Mouse (Mus musculus) kidney, adult 2 months (tissue): ENCODE measurements at regions not wholly inside any gene's neighbourhood (a gene's known extent, or its start where the extent isn't known, plus 50 kb on each side); places are given as distances from the start of the nearest gene placed in this dataset.

Experiments used
- DNase-seq: peaks from one replicate; pipeline ENCODE4 v3.0.0; 2021
- H3K27ac ChIP-seq: fragments of 200-500 bp; 2 replicates; pipeline ENCODE4 v1.5.1; 2012; ENCODE audit warnings: low read depth, low read length, control low read depth, inconsistent platforms; ENCODE audit not compliant: insufficient read depth
- H3K27me3 ChIP-seq: fragments of 200-500 bp; replicated peaks from 2 replicates; pipeline ENCODE4 v1.6.1; 2012; ENCODE audit warnings: mild to moderate bottlenecking, moderate library complexity, low read length, inconsistent platforms; ENCODE audit not compliant: control insufficient read depth, insufficient read depth
- H3K36me3 ChIP-seq: fragments of 200-500 bp; 2 replicates; pipeline ENCODE4 v1.6.1; 2012; ENCODE audit warnings: mild to moderate bottlenecking, moderate library complexity, low read length, inconsistent platforms; ENCODE audit not compliant: control insufficient read depth, insufficient read depth
- H3K4me1 ChIP-seq: fragments of 200-500 bp; 2 replicates; pipeline ENCODE4 v1.6.1; 2011; ENCODE audit warnings: low read length; ENCODE audit not compliant: control insufficient read depth, insufficient read depth
- H3K4me3 ChIP-seq: fragments of 200-500 bp; 2 replicates; pipeline ENCODE4 v1.5.1; 2011; ENCODE audit warnings: mild to moderate bottlenecking, low read depth, low read length, control low read depth; ENCODE audit not compliant: insufficient read depth
- CTCF ChIP-seq: fragments of 200-500 bp; conservative IDR thresholded peaks from 2 replicates; pipeline ENCODE4 v1.5.1; 2011; ENCODE audit warnings: low read depth, mild to moderate bottlenecking, control low read depth, low read length, moderate library complexity, mixed read lengths; ENCODE audit not compliant: insufficient read depth, insufficient read length
- POLR2A ChIP-seq: fragments of 200-500 bp; IDR thresholded peaks from one replicate; pipeline ENCODE4 v1.6.1; 2011; ENCODE audit warnings: low read depth, low read length, control low read depth
- WGBS: fragments of 180-500 bp; shearing (Covaris S2); methylation state at CpG from one replicate; pipeline ENCODE4 v1.1.7; 2018; 5-methylcytosine and 5-hydroxymethylcytosine counted together

DNA sequence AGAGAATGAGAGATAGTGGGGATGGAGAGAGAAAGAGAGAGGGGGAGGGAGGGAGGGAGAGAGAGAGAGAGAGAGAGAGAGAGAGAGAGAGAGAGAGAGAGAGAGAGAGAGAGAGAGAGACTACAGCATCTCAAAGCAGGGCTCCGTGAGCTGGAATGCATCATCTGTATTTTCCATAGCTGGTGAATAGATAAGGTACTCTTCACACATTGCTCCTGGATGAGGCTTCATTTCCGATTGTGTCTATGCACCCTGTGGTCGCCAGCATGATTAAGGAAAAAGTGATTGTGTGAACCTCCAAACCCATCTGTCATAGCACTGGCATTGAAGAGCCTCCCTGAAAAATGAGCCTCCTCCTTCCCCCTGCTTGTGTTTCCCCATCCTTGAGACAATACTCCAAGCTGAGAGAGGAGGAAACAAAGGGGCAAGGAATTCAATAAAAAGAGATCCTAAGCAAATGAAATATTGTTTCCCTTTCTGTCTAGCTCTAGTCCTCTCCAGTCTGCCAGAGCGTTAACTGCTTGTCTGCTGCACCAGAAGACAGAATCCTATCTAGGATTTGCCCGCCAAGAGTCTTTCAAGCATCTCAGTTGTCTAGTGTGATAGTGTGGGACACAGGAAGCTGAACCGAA lies 130.4 kb upstream of the Spats2l start:
- Histone ChIP-seq H3K27ac (no peak overlapping the region), H3K4me3 (no peak overlapping the region), H3K4me1 (no peaks in the 10 kb centered on the region), H3K36me3 (no peaks in the 10 kb centered on the region), H3K27me3 (no peaks in the 10 kb centered on the region)
- TF ChIP-seq POLR2A (no peak), CTCF (no peak)
- 43% methylated on average over 6 of the region's 6 CpGs for WGBS
- DNase-seq = no peak

DNA sequence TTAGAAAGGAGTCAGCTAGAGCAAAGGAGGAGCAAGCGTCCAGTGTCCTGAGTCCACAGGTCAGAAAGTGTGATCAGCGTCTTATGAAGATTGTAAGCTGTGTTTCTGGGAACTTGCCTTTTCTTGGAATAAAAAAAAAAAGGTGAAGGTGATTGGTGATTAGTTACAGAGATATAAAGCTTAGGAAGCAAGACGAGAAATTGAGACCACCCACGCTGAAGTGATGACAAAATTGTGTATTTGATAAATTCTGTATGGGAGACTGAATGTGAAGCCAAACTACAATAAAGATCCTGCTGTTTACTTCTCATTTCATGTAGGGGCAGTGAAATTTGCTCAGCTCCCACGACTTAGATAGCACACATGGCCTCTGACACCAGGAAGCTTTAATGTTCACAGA lies 109.0 kb upstream of the Spats2l start:
- no peaks in the 10 kb centered on the region for H3K27me3 ChIP-seq

DNA sequence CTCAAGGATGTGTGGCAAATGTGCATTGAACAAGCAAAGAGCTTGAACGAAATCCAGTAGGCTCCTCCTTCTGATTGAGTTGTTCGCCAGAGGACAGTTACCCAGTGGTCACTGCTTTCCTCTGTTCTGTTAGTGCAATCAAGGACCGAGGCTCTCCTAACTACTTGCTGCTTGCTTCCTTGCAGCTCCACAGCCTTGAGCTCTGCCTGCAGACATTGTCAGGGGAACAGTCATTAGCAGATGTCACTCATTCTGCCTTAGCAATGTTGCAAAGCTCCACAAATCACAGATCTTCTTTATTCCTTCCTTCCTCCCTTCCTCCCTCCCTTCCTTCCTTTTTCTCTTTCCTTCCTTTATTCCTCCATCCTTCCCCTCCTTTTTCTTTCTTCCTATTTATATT lies 108.2 kb upstream of the Spats2l start:
- Histone ChIP-seq H3K4me3 (no peak overlapping the region), H3K4me1 (no peaks in the 10 kb centered on the region; the same call in 1 of the 2 replicates), H3K36me3 (no peaks in the 10 kb centered on the region), H3K27me3 (no peaks in the 10 kb centered on the region), H3K27ac (no peak overlapping the region)
- DNase-seq = no peak
- no peak for TF ChIP-seq CTCF
- TF ChIP-seq POLR2A = no peak
- WGBS = 74% methylated on average over 3 of the region's 3 CpGs

More for the DNA sequence above, 109.0 kb upstream of the Spats2l start:
- Histone ChIP-seq H3K27ac (no peak overlapping the region), H3K4me1 (no peaks in the 10 kb centered on the region; the same call in 1 of the 2 replicates), H3K36me3 (no peaks in the 10 kb centered on the region), H3K4me3 (no peak overlapping the region)
- TF ChIP-seq CTCF = no peak
- TF ChIP-seq POLR2A = no peak
- DNase-seq = peak; percentile 37
- WGBS = 58% methylated on average over 5 of the region's 5 CpGs

DNA sequence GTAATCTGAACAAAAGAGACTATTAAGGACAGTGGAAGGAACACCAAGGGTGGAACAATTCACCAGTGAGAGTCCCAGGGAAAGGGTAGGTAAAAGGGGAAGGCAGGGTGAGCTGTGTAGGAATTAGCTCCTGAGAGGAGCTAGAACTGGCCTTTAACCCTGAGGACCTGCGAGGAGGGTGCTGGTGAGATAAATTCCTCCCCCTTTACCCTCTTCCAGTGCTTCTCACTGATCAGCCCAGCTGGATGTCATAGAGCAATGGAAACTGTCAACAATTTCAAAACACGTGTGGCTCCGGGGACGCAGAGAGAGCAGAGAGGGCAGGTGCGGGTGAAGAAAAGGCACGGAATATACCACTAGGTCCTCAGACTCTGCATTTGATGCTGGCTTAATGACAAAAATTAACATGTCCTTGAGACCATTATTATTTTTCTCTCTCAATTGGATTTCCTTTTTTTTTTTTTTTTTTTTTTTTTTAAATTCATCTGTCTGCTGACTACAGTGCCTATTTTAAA lies 107.7 kb upstream of the Spats2l start:
- TF ChIP-seq CTCF (no peak), POLR2A (no peak)
- Histone ChIP-seq H3K4me3 (no peak overlapping the region), H3K27ac (no peak overlapping the region), H3K36me3 (no peaks in the 10 kb centered on the region), H3K4me1 (no peaks in the 10 kb centered on the region; the same call in 1 of the 2 replicates), H3K27me3 (no peaks in the 10 kb centered on the region)
- no peak for DNase-seq
- WGBS = 81% methylated on average over 6 of the region's 6 CpGs

DNA sequence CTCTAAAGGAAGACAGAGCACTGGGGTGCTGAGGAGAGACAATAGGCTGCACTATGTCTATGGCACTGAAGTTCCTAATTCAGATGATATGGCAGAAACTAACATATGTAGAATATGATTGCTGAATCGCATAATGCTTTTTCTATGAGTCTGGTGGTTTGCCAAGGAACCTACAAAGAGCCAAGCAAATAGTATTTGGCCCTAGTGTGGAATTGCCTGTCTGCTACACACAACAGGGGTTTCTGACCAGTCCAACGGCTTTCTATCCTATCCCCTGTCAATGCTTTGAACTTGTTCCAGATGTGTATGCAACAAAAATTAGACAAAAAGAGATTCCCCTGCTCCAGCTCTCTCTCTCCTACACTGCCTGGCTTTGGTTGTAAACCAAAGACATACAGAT lies 100.5 kb upstream of the Spats2l start:
- no peak overlapping the region for H3K27ac ChIP-seq
- no peaks in the 10 kb centered on the region for H3K4me1 ChIP-seq
- no peak for TF ChIP-seq CTCF
- no peak for TF ChIP-seq POLR2A
- H3K4me3 ChIP-seq = no peak overlapping the region
- no peak for DNase-seq
- WGBS = 80% methylated on average over 2 of the region's 2 CpGs
- H3K36me3 ChIP-seq = no peaks in the 10 kb centered on the region
- H3K27me3 ChIP-seq = no peaks in the 10 kb centered on the region

DNA sequence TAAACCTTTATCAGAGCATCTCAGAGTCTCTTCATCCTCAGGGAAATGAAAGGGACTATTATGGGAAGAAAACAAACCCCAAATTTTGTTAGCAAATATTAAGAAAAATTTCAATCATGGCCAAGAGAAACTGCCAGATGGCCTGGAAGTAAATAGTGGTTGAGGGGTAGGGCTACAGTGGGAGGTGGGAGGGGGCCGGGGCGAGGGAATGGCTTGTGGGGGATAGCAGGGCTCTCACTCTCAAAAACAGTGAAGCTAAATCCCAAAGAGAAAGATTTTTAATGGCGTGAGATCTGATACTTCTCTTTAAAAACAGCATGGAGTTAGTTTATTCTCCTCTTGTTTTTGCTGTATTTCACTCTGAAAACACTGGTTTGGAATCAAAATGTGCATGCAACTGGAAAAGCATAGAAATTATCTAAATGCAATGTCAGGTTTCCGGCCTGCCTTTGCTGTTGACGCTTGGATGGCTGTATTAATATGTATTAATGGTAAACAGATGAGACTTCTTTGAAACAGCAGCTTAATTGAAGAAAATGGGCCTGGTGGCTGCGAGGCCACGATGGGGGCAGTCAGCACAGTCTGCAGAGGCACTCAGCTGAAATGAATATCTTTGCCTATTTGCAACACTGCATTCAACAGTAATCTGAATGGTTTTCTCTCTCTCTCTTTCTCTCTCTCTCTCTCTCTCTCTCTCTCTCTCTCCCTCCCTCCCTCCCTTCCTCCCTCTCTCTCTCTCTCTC lies 99.8 kb upstream of the Spats2l start:
- no peak overlapping the region for H3K27ac ChIP-seq
- no peaks in the 10 kb centered on the region for H3K36me3 ChIP-seq
- no peak overlapping the region for H3K4me3 ChIP-seq
- no peak for TF ChIP-seq CTCF
- TF ChIP-seq POLR2A = no peak
- no peaks in the 10 kb centered on the region for H3K4me1 ChIP-seq
- DNase-seq = no peak
- H3K27me3 ChIP-seq = no peaks in the 10 kb centered on the region
- 62% methylated on average over 7 of the region's 7 CpGs for WGBS
